Mouse (Mus musculus) lung, postnatal 0 days (tissue): ENCODE results near the gene 9530053A07Rik. TPM values are rescaled to one million over a fixed set of nuclear protein-coding genes. Genes with fewer than 3 reads are reported as not detected.
A peak's percentile ranks its signal among the peaks of the same experiment; 100 is the strongest.
"Not testable (repeated sequence)": the region's sequence is repeated elsewhere in the genome, so short reads cannot be mapped to it uniquely, and the experiment has no call there.

Source experiments
- ATAC-seq: fragments of 200-750 bp; cut with Nextera tagmentation; 2 replicates; pipeline ENCODE4 v1.8.0; 2017; ENCODE audit warnings: moderate library complexity
- DNase-seq: peaks from one replicate; pipeline ENCODE4 v3.0.0-alpha.2; 2016; ENCODE audit warnings: low spot score
- H3K27ac ChIP-seq: fragments of 300-500 bp; sonication (generic); 2 replicates; pipeline ENCODE4 v1.5.1; 2014; ENCODE audit warnings: antibody characterized with exemption, mild to moderate bottlenecking, low read length, mixed read lengths
- H3K27me3 ChIP-seq: fragments of 300-500 bp; sonication (generic); replicated peaks from 2 replicates; pipeline ENCODE4 v1.6.1; 2014; ENCODE audit warnings: low read length, mixed read lengths; ENCODE audit not compliant: insufficient read depth
- H3K36me3 ChIP-seq: fragments of 300-500 bp; sonication (generic); 2 replicates; pipeline ENCODE4 v1.6.1; 2014; ENCODE audit warnings: low read length, mixed read lengths; ENCODE audit not compliant: insufficient read depth
- H3K4me1 ChIP-seq: fragments of 300-500 bp; sonication (generic); 2 replicates; pipeline ENCODE4 v1.6.1; 2014; ENCODE audit warnings: antibody characterized with exemption, low read depth, low read length, mixed read lengths; ENCODE audit not compliant: insufficient read depth
- H3K4me2 ChIP-seq: fragments of 300-500 bp; sonication (generic); replicated peaks from 2 replicates; pipeline ENCODE4 v1.6.1; 2014; ENCODE audit warnings: low read depth, mild to moderate bottlenecking, low read length, moderate library complexity, mixed read lengths
- H3K4me3 ChIP-seq: fragments of 300-500 bp; sonication (generic); 2 replicates; pipeline ENCODE4 v1.5.1; 2014; ENCODE audit warnings: low read depth, low read length
- H3K9ac ChIP-seq: fragments of 300-500 bp; sonication (generic); replicated peaks from 2 replicates; pipeline ENCODE4 v1.6.1; 2014; ENCODE audit warnings: low read depth, mild to moderate bottlenecking
- H3K9me3 ChIP-seq: fragments of 300-500 bp; sonication (generic); 2 replicates; pipeline ENCODE4 v1.6.1; 2016; ENCODE audit warnings: low read length, mixed read lengths
- CTCF ChIP-seq: IDR thresholded peaks from 2 replicates; pipeline ENCODE4 v1.5.1; 2016; ENCODE audit warnings: antibody characterized with exemption, mild to moderate bottlenecking
- EP300 ChIP-seq: IDR thresholded peaks from 2 replicates; pipeline ENCODE4 v1.6.1; 2016; ENCODE audit warnings: antibody characterized with exemption, mild to moderate bottlenecking, control low read depth
- WGBS: fragments of 180-500 bp; shearing (Covaris S2); extraction: QIAGEN DNeasy Blood & Tissue Kit; methylation state at CpG from one replicate; pipeline ENCODE4 v1.1.7; 2014; 5-methylcytosine and 5-hydroxymethylcytosine counted together
- polyA plus RNA-seq: library from polyadenylated mRNA; unstranded; fragments of >200 nt; fragmentation: Nextera tagmentation; extraction: Ambion mirVana; gene quantifications from 2 replicates; pipeline ENCODE4 v1.2.1, GENCODE M21; 2015

The 9530053A07Rik gene
- polyA plus RNA-seq, 1 experiment from 2014 or later, result 0.51 TPM

DNA sequence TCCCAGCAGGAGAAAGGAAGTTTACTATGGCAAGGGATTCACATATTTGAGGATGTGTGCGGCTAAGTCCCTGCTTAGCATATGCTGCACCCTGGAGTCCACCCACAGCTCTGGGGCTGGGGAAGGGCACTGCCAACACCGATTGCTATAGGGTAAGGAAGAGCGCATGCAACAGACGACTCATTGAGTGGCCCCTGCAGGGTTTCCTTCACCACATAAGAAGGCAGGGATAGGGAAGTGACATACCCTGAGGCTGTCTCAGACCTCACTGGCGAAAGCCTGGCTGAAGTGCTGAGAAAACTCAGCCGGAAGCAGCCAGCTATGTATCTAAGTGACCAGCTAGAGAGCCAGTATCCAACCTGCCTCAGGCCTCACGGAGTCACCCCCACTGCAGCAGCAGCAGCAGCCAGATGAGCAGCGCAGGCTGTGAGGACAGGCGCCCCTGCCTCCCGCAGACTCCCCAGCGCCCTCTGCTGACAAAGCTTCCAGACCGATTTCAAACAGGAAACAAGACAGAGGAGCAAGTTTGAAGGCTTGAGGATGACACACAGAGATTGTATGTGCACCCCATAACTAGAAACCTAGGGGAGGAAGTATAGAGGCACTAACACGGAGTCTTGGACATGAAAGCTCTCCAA is 22.4 kb downstream of the 9530053A07Rik start:
- 16% methylated on average over 13 of the region's 13 CpGs for WGBS
- DNase-seq, result peak; percentile 44
- no peak for ATAC-seq
- Histone ChIP-seq H3K27me3 (no peaks in the 10 kb centered on the region), H3K4me1 (no peaks in the 10 kb centered on the region), H3K27ac (no peak overlapping the region), H3K9me3 (no peaks in the 10 kb centered on the region), H3K36me3 (no peaks in the 10 kb centered on the region), H3K4me2 (no peak overlapping the region), H3K4me3 (no peak overlapping the region), H3K9ac (no peak overlapping the region)
- TF ChIP-seq CTCF, result peak; percentile 76
- no peak for TF ChIP-seq EP300

DNA sequence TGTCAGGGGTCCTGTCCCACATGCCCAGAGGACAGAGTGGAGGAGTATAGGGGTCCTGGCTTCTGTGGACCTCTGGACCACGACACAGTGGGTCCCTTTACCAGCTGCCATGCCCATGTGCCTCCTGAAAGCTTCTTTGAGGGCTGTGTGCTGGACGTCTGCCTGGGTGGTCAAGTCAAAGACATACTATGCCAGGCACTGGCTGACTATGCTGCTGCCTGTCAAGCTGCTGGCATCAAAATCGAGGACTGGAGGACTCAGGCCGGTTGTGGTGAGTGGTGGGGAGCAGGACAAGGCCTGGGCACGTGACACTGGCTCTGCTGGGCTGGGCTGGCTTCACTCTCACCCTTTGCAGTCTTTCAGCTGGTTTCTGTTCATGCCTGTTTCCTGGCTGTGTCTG is 24.3 kb downstream of the 9530053A07Rik start:
- WGBS, result 15% methylated on average over 5 of the region's 5 CpGs
- not testable (repeated sequence) for DNase-seq, H3K9ac ChIP-seq, H3K27me3 ChIP-seq, H3K9me3 ChIP-seq, H3K36me3 ChIP-seq, H3K4me1 ChIP-seq, ATAC-seq, H3K27ac ChIP-seq, H3K4me3 ChIP-seq, H3K4me2 ChIP-seq

DNA sequence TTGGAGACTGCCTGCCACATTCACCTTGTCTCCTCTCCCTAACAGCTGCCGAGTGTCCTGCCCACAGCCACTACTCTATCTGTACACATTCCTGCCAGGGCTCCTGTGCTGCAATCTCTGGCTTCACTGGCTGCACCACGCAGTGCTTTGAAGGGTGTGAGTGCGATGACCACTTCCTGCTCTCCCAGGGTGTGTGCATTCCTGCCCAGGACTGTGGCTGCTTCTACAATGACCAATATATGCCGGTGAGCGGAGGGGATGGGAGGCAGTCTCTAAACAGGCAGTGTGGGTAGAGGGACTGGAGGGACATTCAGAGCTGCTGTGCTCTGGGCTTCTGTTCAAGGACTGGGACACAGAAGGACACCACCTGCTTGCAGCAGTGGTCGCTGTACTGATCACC is 30.0 kb downstream of the 9530053A07Rik start:
- 30% methylated on average over 6 of the region's 6 CpGs for WGBS
- Histone ChIP-seq H3K9ac (no peak overlapping the region), H3K4me3 (no peak overlapping the region), H3K4me1 (no peaks in the 10 kb centered on the region), H3K9me3 (no peaks in the 10 kb centered on the region), H3K4me2 (no peak overlapping the region), H3K27ac (no peak overlapping the region), H3K36me3 (no peaks in the 10 kb centered on the region), H3K27me3 (no peaks in the 10 kb centered on the region)
- ATAC-seq (peak; percentile 67), DNase-seq (peak; percentile 15)
- TF ChIP-seq CTCF (no peak), EP300 (no peak)

DNA sequence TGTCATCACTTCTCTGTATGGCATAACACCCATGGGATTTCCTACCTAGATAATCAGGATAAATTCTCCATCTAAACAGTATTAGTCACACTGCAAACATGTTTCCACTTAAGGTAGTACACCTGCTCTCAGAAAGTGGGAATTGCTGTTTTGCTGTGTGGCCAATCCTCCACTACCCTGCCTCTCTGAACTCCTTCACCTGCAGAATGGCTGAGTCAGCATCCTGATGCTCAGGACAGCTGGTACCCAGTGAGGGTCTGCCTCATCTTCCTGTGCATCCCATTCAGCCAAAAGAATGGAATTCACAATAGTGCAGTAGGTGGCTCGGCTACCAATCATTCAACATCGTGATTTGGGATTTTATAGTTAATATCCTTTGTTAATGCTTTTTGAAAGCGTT is 30.6 kb downstream of the 9530053A07Rik start:
- no peak overlapping the region for H3K9ac ChIP-seq
- 78% methylated on average over 3 of the region's 3 CpGs for WGBS
- DNase-seq, result no peak

DNA sequence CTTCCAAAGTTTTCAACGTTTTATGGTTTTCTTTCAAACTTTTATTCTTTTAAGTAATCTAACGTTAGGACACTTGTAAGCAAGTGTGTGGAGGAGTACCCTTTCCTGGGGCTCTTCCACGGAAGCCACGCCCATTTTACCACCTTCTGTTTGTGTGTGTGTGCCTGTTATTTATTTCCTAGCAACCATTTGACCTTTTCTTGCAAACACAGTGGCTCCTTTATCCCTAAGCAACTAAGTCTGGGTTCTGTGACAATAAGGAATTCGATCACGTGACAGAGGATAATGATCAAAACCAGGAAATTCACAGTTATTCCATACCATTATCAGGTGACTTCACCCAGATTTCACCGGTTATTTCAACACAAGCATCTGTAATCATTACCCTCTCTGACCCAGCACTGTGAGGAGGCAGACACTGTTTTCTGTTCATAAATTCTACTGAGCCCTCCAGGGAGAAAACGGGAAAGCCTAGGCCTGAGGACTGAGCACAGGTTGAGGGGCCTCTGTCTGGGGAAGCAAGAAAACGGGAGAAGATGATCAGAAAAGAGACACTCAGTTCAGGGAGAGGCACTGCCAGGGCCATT is 32.0 kb downstream of the 9530053A07Rik start:
- Histone ChIP-seq H3K9ac (no peak overlapping the region), H3K27me3 (no peaks in the 10 kb centered on the region), H3K4me2 (no peak overlapping the region), H3K27ac (no peak overlapping the region), H3K4me3 (no peak overlapping the region), H3K4me1 (no peaks in the 10 kb centered on the region), H3K9me3 (no peaks in the 10 kb centered on the region), H3K36me3 (no peaks in the 10 kb centered on the region)
- 55% methylated on average over 9 of the region's 9 CpGs for WGBS
- no peak for ATAC-seq
- no peak for DNase-seq
- TF ChIP-seq CTCF (no peak), EP300 (no peak)

More for the DNA sequence above, 30.6 kb downstream of the 9530053A07Rik start:
- TF ChIP-seq EP300, result no peak
- TF ChIP-seq CTCF, result no peak
- H3K27ac ChIP-seq, result no peak overlapping the region
- no peaks in the 10 kb centered on the region for H3K9me3 ChIP-seq
- H3K36me3 ChIP-seq, result no peaks in the 10 kb centered on the region
- no peaks in the 10 kb centered on the region for H3K27me3 ChIP-seq
- H3K4me1 ChIP-seq, result no peaks in the 10 kb centered on the region
- no peak overlapping the region for H3K4me3 ChIP-seq
- ATAC-seq, result no peak
- no peak overlapping the region for H3K4me2 ChIP-seq

DNA sequence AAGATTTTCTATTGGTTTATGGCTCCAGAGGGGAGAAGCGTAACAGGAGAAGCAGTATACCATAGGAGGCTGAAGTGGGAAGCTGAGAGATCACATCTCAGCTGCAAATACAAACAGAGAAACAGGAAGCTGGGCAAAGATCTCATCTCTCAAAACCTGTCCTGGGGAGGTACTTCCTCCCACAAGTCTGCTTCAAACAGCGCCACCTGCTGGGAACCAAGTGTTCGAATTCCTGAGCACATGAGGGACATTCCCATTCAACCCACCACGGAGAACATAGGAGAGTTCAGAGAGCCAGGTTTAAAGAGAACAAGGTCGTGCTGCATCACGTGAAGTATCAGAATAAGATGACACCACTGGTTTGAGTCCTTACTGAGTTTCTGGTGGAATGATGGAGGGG is 36.1 kb downstream of the 9530053A07Rik start:
- 83% methylated on average over 6 of the region's 6 CpGs for WGBS
- no peak for ATAC-seq
- no peak overlapping the region for H3K4me3 ChIP-seq

More for the DNA sequence above, 36.1 kb downstream of the 9530053A07Rik start:
- no peak for DNase-seq
- Histone ChIP-seq H3K4me2 (no peak overlapping the region), H3K4me1 (peaks cover 3% of the 10 kb centered on the region; the same call in 1 of the 2 replicates), H3K27me3 (no peaks in the 10 kb centered on the region), H3K36me3 (no peaks in the 10 kb centered on the region), H3K27ac (no peak overlapping the region), H3K9me3 (no peaks in the 10 kb centered on the region), H3K9ac (no peak overlapping the region)
- TF ChIP-seq EP300 (no peak), CTCF (peak; percentile 38)
